In genomic region chr11:80185441-80185976, GRCm38 (mm10) we compare ENCODE assay signal across 11 mouse cellular contexts. TPM values are rescaled to one million over a fixed set of nuclear protein-coding genes. Genes with fewer than 3 reads are reported as not detected.
DNase-seq lines count a peak whose midpoint lies in the region; ATAC-seq and TF ChIP-seq lines count a peak whose summit lies in the region.
"Not testable (repeated sequence)": the region's sequence is repeated elsewhere in the genome, so short reads cannot be mapped to it uniquely, and the experiment has no call there.
"Had no signal": no experiment of that assay in that cellular context is flagged by ENCODE, and none has a peak within 500 bp of the region (broad histone marks: within the 10 kb centered on the region; RNA-seq: fewer than 3 reads in every experiment).

No protein-coding gene starts in this region.

- peaks cover 13% of the 10 kb centered on the region for H3K36me3 ChIP-seq in heart, embryonic 13.5 days
- H3K36me3 ChIP-seq in intestine, postnatal 0 days (ENCODE audit: control insufficient read depth, insufficient read depth) = peaks cover 10% of the 10 kb centered on the region
- H3K36me3 ChIP-seq in liver, adult 2 months (ENCODE audit: control insufficient read depth, insufficient read depth, low read length); liver, postnatal 0 days (replicated peaks; ENCODE audit: insufficient read depth, low read length); myocyte (ENCODE audit: control insufficient read depth, insufficient read depth): not testable (repeated sequence)

- H3K4me1 ChIP-seq in cerebellum, adult 2 months (ENCODE audit: control insufficient read depth, insufficient read depth, low read length); intestine, postnatal 0 days (replicated peaks; ENCODE audit: control insufficient read depth, insufficient read depth, low read length); liver, postnatal 0 days (ENCODE audit: insufficient read depth): not testable (repeated sequence)
- peaks cover 13% of the 10 kb centered on the region for H3K4me1 ChIP-seq in heart, embryonic 13.5 days
- peaks cover 13% of the 10 kb centered on the region; the same call in 1 of the 2 replicates for H3K4me1 ChIP-seq in liver, adult 2 months (ENCODE audit: control insufficient read depth, insufficient read depth, low read length)

- H3K4me2 ChIP-seq in heart, embryonic 13.5 days = peak overlapping the region; percentile 76
- peak overlapping the region; percentile 79 for H3K4me2 ChIP-seq in intestine, postnatal 0 days (replicated peaks; ENCODE audit: low read depth)
- peak overlapping the region; percentile 81 for H3K4me2 ChIP-seq in liver, postnatal 0 days (ENCODE audit: low read depth, low read length)
- H3K4me2 ChIP-seq in myocyte (ENCODE audit: low read depth) = peak overlapping the region; percentile 73

- DNase-seq in ES-CJ7 (ENCODE audit: low read depth, low spot score) = peak; percentile 78
- DNase-seq in cerebellum, adult 2 months; liver, adult 2 months (ENCODE audit: extremely low read depth, low read depth, low spot score); liver, postnatal 0 days: not testable (repeated sequence)
- DNase-seq in testis, postnatal 10 days (ENCODE audit: low spot score) = peak; percentile 54

- H3K9ac ChIP-seq in heart, embryonic 13.5 days; intestine, postnatal 0 days (ENCODE audit: low read depth, low read length); liver, adult 2 months (ENCODE audit: low read depth, low read length); liver, postnatal 0 days (replicated peaks): not testable (repeated sequence)

- not testable (repeated sequence) for H3ac ChIP-seq in myocyte (ENCODE audit: control insufficient read depth, insufficient read length)

- not testable (repeated sequence) for TF ChIP-seq EP300 in liver, postnatal 0 days (IDR thresholded peaks at IDR 0.05; ENCODE audit: low read depth)

- H3K9me3 ChIP-seq in heart, embryonic 13.5 days; intestine, postnatal 0 days (ENCODE audit: control insufficient read depth); liver, postnatal 0 days (ENCODE audit: low read length): not testable (repeated sequence)

- not testable (repeated sequence) for H3K79me2 ChIP-seq in liver, adult 2 months (ENCODE audit: control insufficient read depth, insufficient read depth, low read length); myocyte (ENCODE audit: control insufficient read depth, insufficient read depth)

- ATAC-seq in heart, embryonic 13.5 days (ENCODE audit: extremely low read depth, insufficient number of reproducible peaks, low FRiP score, low TSS enrichment); intestine, postnatal 0 days; liver, postnatal 0 days: not testable (repeated sequence)

- TF ChIP-seq POLR2A in cerebellum, adult 2 months (IDR thresholded peaks at IDR 0.05; ENCODE audit: borderline replicate concordance, insufficient read depth, low read length); liver, adult 2 months (IDR thresholded peaks at IDR 0.05; ENCODE audit: extremely low read depth, insufficient read depth, low read length); myocyte (IDR thresholded peaks at IDR 0.05; ENCODE audit: insufficient read length, low read depth): not testable (repeated sequence)

- H3K4me3 ChIP-seq in cerebellum, adult 2 months (replicated peaks; ENCODE audit: insufficient read depth, low read depth, low read length); heart, embryonic 13.5 days; liver, adult 2 months (ENCODE audit: insufficient read depth, low read depth, low read length); myocyte: not testable (repeated sequence)
- peak overlapping the region; percentile 88; the same call in 1 of the 2 replicates for H3K4me3 ChIP-seq in intestine, postnatal 0 days (ENCODE audit: low read depth, low read length)
- H3K4me3 ChIP-seq in liver, postnatal 0 days (ENCODE audit: low read depth, low read length) = 0 out of 2 replicates have a peak overlapping the region, but pooled peaks have one; percentile 95

- not testable (repeated sequence) for H3K27me3 ChIP-seq in cerebellum, adult 2 months (ENCODE audit: control insufficient read depth, insufficient read depth, low read length); heart, embryonic 13.5 days (replicated peaks); intestine, postnatal 0 days (replicated peaks; ENCODE audit: control insufficient read depth, insufficient read depth, low read length); liver, adult 2 months (ENCODE audit: control insufficient read depth, insufficient read depth, low read length); liver, postnatal 0 days (ENCODE audit: insufficient read depth, low read length); myocyte (ENCODE audit: control insufficient read depth, insufficient read depth, insufficient read length)

- TF ChIP-seq CTCF in cerebellum, adult 2 months (IDR thresholded peaks at IDR 0.05; ENCODE audit: borderline replicate concordance, insufficient read depth, low read depth, low read length); intestine, postnatal 0 days (IDR thresholded peaks at IDR 0.05; ENCODE audit: low read depth); liver, adult 2 months (IDR thresholded peaks at IDR 0.05; ENCODE audit: low read depth, low read length); liver, postnatal 0 days (IDR thresholded peaks at IDR 0.05; ENCODE audit: low read depth): not testable (repeated sequence)

- 59% methylated on average over 5 of the region's 5 CpGs for WGBS in cerebellum, adult 2 months
- WGBS in heart, embryonic 13.5 days = 59% methylated on average over 5 of the region's 5 CpGs
- WGBS in intestine, postnatal 0 days = 57% methylated on average over 5 of the region's 5 CpGs
- 62% methylated on average over 5 of the region's 5 CpGs for WGBS in liver, adult 2 months
- WGBS in liver, postnatal 0 days (ENCODE audit: insufficient replicate concordance) = 75% methylated on average over 5 of the region's 5 CpGs

- H3K27ac ChIP-seq in cerebellum, adult 2 months (ENCODE audit: insufficient read depth, low read length) = 0 out of 2 replicates have a peak overlapping the region, but pooled peaks have one; percentile 21
- not testable (repeated sequence) for H3K27ac ChIP-seq in heart, embryonic 13.5 days (replicated peaks); liver, postnatal 0 days (ENCODE audit: low read depth)
- H3K27ac ChIP-seq in intestine, postnatal 0 days (ENCODE audit: low read depth, low read length) = 0 out of 2 replicates have a peak overlapping the region, but pooled peaks have one; percentile 21
- H3K27ac ChIP-seq in liver, adult 2 months (replicated peaks; ENCODE audit: insufficient read depth, low read depth, low read length) = peak overlapping the region; percentile 64; the same call in 1 of the 2 replicates

RNA-seq across cellular contexts. Expression of gene Rnf135, which starts 1.9 kb away (rescaled TPM):
- 5.6 and 6.1 TPM in 2 replicates for polyA plus RNA-seq in cerebellum, adult 2 months (2012; rRNA removed)
- polyA plus RNA-seq in heart, embryonic 13.5 days (2015; fragmentation: Nextera tagmentation; extraction: Ambion mirVana) = 10.6 and 11.7 TPM in 2 replicates
- polyA plus RNA-seq in intestine, postnatal 0 days (2015; fragmentation: Nextera tagmentation; extraction: Ambion mirVana) = 8.9 and 9.1 TPM in 2 replicates
- total RNA-seq in liver, adult 2 months (2014; rRNA removed) = 6.1 and 6.6 TPM in 2 replicates
- polyA plus RNA-seq in liver, adult 2 months (2012; rRNA removed) = 9.4 and 11.0 TPM in 2 replicates
- polyA plus RNA-seq in liver, postnatal 0 days (2015; fragmentation: Nextera tagmentation; extraction: Ambion mirVana) = 6.8 and 7.7 TPM in 2 replicates
- 5.1 TPM for polyA plus RNA-seq in myocyte (2012; fragmentation: generic; extraction: Trizol)

RNA-seq across cellular contexts. Expression of gene Rhot1, which starts 23.3 kb away (rescaled TPM):
- 59.2 and 60.6 TPM in 2 replicates for polyA plus RNA-seq in cerebellum, adult 2 months (2012; rRNA removed)
- 52.5 and 56.4 TPM in 2 replicates for polyA plus RNA-seq in heart, embryonic 13.5 days (2015; fragmentation: Nextera tagmentation; extraction: Ambion mirVana)
- polyA plus RNA-seq in intestine, postnatal 0 days (2015; fragmentation: Nextera tagmentation; extraction: Ambion mirVana) = 20.7 and 21.3 TPM in 2 replicates
- total RNA-seq in liver, adult 2 months (2014; rRNA removed) = 32.1 and 37.1 TPM in 2 replicates
- 8.4 and 8.9 TPM in 2 replicates for polyA plus RNA-seq in liver, adult 2 months (2012; rRNA removed)
- polyA plus RNA-seq in liver, postnatal 0 days (2015; fragmentation: Nextera tagmentation; extraction: Ambion mirVana) = 22.7 and 24.6 TPM in 2 replicates
- 24.9 TPM for polyA plus RNA-seq in myocyte (2012; fragmentation: generic; extraction: Trizol)

RNA-seq across cellular contexts. Expression of gene Adap2, which starts 31.6 kb away (rescaled TPM):
- polyA plus RNA-seq in cerebellum, adult 2 months (2012; rRNA removed) = 3.7 and 4.1 TPM in 2 replicates
- polyA plus RNA-seq in heart, embryonic 13.5 days (2015; fragmentation: Nextera tagmentation; extraction: Ambion mirVana) = 1.2 TPM in 2 replicates
- 11.7 and 11.9 TPM in 2 replicates for polyA plus RNA-seq in intestine, postnatal 0 days (2015; fragmentation: Nextera tagmentation; extraction: Ambion mirVana)
- 32.1 and 33.4 TPM in 2 replicates for total RNA-seq in liver, adult 2 months (2014; rRNA removed)
- polyA plus RNA-seq in liver, adult 2 months (2012; rRNA removed) = 23.6 and 27.3 TPM in 2 replicates
- polyA plus RNA-seq in liver, postnatal 0 days (2015; fragmentation: Nextera tagmentation; extraction: Ambion mirVana) = 10.8 and 12.1 TPM in 2 replicates
- 0.05 TPM for polyA plus RNA-seq in myocyte (2012; fragmentation: generic; extraction: Trizol)
- total RNA-seq: common myeloid progenitor, adult 5-6 weeks; hematopoietic stem cell, adult 5-6 weeks; MEL had no signal

RNA-seq across cellular contexts. Expression of gene Tefm, which starts 43.5 kb away (rescaled TPM):
- 8.1 and 9.8 TPM in 2 replicates for polyA plus RNA-seq in cerebellum, adult 2 months (2012; rRNA removed)
- polyA plus RNA-seq in heart, embryonic 13.5 days (2015; fragmentation: Nextera tagmentation; extraction: Ambion mirVana) = 27.2 and 29.6 TPM in 2 replicates
- polyA plus RNA-seq in intestine, postnatal 0 days (2015; fragmentation: Nextera tagmentation; extraction: Ambion mirVana) = 15.0 and 16.3 TPM in 2 replicates
- total RNA-seq in liver, adult 2 months (2014; rRNA removed) = 20.5 and 21.6 TPM in 2 replicates
- 5.0 and 5.3 TPM in 2 replicates for polyA plus RNA-seq in liver, adult 2 months (2012; rRNA removed)
- 17.1 and 18.0 TPM in 2 replicates for polyA plus RNA-seq in liver, postnatal 0 days (2015; fragmentation: Nextera tagmentation; extraction: Ambion mirVana)
- polyA plus RNA-seq in myocyte (2012; fragmentation: generic; extraction: Trizol) = 13.0 TPM
